Mouse (Mus musculus) thymus, adult 2 months (tissue): ENCODE data around the gene Lrrc4. TPM values are rescaled to one million over a fixed set of nuclear protein-coding genes. Genes with fewer than 3 reads are reported as not detected.

ENCODE experiments used
- DNase-seq: peaks from one replicate; pipeline ENCODE4 v3.0.0; 2021
- H3K27ac ChIP-seq: fragments of 200-500 bp; 2 replicates; pipeline ENCODE4 v1.5.1; 2012; ENCODE audit warnings: low read length, control low read depth; ENCODE audit not compliant: control insufficient read depth, insufficient read depth
- H3K27me3 ChIP-seq: fragments of 200-500 bp; 2 replicates; pipeline ENCODE4 v1.6.1; 2012; ENCODE audit warnings: mild to moderate bottlenecking, low read length, moderate library complexity, mixed read lengths; ENCODE audit not compliant: control insufficient read depth, insufficient read depth
- H3K36me3 ChIP-seq: fragments of 200-500 bp; 2 replicates; pipeline ENCODE4 v1.6.1; 2012; ENCODE audit warnings: mild to moderate bottlenecking, low read length, moderate library complexity; ENCODE audit not compliant: control insufficient read depth, insufficient read depth
- H3K4me1 ChIP-seq: fragments of 200-500 bp; replicated peaks from 2 replicates; pipeline ENCODE4 v1.6.1; 2012; ENCODE audit warnings: low read length; ENCODE audit not compliant: control insufficient read depth, insufficient read depth
- H3K4me3 ChIP-seq: fragments of 200-500 bp; 2 replicates; pipeline ENCODE4 v1.5.1; 2012; ENCODE audit warnings: mild to moderate bottlenecking, low read length, control low read depth, moderate library complexity; ENCODE audit not compliant: control insufficient read depth, insufficient read depth
- CTCF ChIP-seq: fragments of 200-500 bp; IDR thresholded peaks from 2 replicates; pipeline ENCODE4 v1.5.1; 2012; ENCODE audit warnings: mild to moderate bottlenecking, control low read depth, low read length, moderate library complexity, borderline replicate concordance; ENCODE audit not compliant: control insufficient read depth, poor library complexity, insufficient read depth; ENCODE audit errors: extremely low read depth
- POLR2A ChIP-seq: fragments of 200-500 bp; IDR thresholded peaks from 2 replicates; pipeline ENCODE4 v1.6.1; 2012; ENCODE audit warnings: mild to moderate bottlenecking, low read length, control low read depth, moderate library complexity; ENCODE audit not compliant: control insufficient read depth, poor library complexity, insufficient read depth; ENCODE audit errors: extremely low read depth
- WGBS: fragments of 180-500 bp; shearing (Covaris S2); methylation state at CpG from one replicate; pipeline ENCODE4 v1.1.7; 2018; 5-methylcytosine and 5-hydroxymethylcytosine counted together
- polyA plus RNA-seq: library from polyadenylated mRNA; depleted of rRNA; stranded (reverse); fragments of >200 nt; gene quantifications from 2 replicates; pipeline ENCODE4 v1.2.3, GENCODE M21; 2012

The Lrrc4 gene
- polyA plus RNA-seq, 1 experiment: 0.67 TPM

DNA sequence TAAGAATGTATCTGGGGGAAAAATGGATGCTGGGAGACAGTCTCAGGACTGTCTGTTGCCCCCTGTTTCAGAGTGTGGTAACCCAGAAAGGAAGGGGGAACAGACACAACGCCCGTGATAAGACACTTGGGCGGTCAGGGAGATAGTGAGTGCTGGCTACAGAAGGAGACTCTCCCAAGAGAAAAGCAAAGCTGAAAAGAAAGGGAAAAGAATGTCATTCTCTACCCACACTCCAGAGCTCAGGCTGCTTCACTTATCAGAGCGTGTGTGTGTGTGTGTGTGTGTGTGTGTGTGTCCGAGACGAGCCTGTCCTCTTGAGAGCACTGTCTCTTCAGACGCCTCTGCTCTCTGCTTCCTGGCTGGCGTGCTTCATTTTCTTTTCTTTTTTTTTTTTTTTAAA, 45.8 kb downstream of the Lrrc4 start:
- no peaks in the 10 kb centered on the region for H3K27me3 ChIP-seq
- H3K36me3 ChIP-seq: no peaks in the 10 kb centered on the region
- TF ChIP-seq POLR2A (no peak), CTCF (no peak)
- H3K27ac ChIP-seq: no peak overlapping the region
- WGBS: 89% methylated on average over 8 of the region's 8 CpGs
- no peak overlapping the region for H3K4me3 ChIP-seq
- no peak for DNase-seq
- no peaks in the 10 kb centered on the region for H3K4me1 ChIP-seq

DNA sequence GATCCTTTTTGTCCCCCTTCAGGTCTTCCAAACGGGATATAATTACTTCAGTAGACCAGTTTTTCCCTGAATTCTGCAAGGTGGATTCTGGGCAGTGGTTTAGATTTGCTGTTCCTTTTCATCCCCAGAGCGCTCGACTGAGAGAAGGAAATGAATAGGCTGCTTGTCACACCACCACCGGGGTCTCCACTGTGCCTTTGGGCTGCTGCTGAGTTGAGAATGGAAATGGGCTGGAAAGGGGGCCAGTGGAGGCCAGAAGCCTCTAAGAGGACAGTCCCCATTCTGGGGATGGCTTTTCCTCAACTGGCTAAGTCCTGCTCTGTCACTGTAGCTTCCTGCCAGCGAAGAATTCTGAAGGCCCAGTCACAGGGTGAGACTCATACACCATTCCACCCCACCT, 47.6 kb downstream of the Lrrc4 start:
- H3K27me3 ChIP-seq: no peaks in the 10 kb centered on the region
- H3K4me3 ChIP-seq: no peak overlapping the region
- H3K27ac ChIP-seq: no peak overlapping the region
- 93% methylated on average over 5 of the region's 5 CpGs for WGBS
- no peak for TF ChIP-seq POLR2A
- TF ChIP-seq CTCF: no peak
- H3K4me1 ChIP-seq: no peaks in the 10 kb centered on the region
- no peaks in the 10 kb centered on the region for H3K36me3 ChIP-seq
- DNase-seq: no peak

DNA sequence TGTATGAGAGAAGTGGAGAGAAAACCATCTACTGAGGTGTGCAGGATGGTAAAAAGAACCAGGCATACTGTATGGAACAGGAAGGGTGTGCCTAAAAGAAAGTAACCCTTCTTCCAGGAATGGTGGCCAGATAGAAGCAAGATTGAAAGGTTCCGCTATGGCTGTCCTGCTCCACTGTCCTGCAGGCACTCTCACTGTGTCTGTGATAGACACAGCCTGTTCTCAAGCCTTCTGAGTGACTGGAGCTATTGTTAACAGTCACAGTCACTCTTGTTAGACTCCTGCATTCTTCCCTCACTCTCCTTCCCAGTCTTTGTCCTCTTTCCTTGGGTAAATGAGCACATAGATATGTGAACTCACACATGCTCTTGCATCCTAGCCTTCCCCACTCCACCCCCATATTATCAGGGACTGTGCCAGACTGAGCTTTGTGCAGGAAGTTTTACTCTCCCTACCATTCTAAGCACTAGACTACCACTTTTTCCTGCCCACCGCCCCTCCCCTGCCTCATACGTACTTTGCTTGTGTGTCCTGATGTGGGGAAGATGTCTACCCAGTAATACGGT, 48.4 kb downstream of the Lrrc4 start:
- no peaks in the 10 kb centered on the region for H3K4me1 ChIP-seq

DNA sequence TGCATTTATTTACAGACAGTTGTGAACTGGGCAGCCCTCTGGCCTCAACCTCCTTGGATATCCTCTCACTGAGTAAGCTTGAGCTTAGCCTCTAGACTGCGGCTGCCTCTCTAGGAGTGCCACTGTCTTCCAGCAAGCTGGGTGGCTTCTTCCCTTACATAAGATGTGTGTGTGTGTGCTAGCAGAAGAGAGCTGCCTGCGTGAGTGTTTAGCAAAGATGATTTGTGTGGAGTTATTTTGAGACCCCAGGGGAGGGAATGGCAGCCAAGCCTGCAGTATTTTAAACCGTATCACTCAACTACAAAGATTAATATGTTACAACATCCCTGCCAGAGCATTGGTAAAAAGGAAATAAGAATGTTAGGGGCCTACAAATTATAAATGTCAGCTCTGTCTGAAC, 49.9 kb downstream of the Lrrc4 start:
- no peak for DNase-seq
- no peak overlapping the region for H3K27ac ChIP-seq
- WGBS: 94% methylated on average over 3 of the region's 3 CpGs

More for the DNA sequence above, 48.4 kb downstream of the Lrrc4 start:
- no peak overlapping the region for H3K27ac ChIP-seq
- WGBS: 95% methylated on average over 4 of the region's 4 CpGs
- H3K4me3 ChIP-seq: no peak overlapping the region
- no peak for DNase-seq
- H3K36me3 ChIP-seq: no peaks in the 10 kb centered on the region
- TF ChIP-seq CTCF: no peak
- TF ChIP-seq POLR2A: no peak
- no peaks in the 10 kb centered on the region for H3K27me3 ChIP-seq

DNA sequence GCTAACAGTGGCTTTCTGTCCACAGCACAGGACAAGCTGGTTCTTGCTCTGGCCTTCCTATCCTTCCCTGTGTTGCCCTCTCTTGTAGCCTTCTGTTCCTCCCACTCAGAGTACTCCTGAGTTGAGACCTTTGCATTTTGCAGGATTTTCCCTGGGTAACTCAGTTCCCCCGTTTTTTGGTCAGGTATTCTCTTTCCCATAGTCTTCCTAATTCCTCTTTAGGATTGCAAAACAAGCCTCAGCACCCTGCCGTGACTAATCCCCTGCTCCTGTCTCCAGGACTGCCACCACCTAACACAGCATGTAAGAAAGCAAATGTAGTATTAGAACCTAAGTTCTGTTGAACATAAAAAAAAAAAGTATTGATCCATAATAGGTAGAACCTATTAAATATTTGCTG, 60.2 kb downstream of the Lrrc4 start:
- no peaks in the 10 kb centered on the region for H3K36me3 ChIP-seq
- H3K27ac ChIP-seq: no peak overlapping the region
- no peaks in the 10 kb centered on the region for H3K4me1 ChIP-seq
- no peaks in the 10 kb centered on the region for H3K27me3 ChIP-seq
- 88% methylated on average over 2 of the region's 2 CpGs for WGBS
- no peak for DNase-seq
- TF ChIP-seq CTCF (no peak), POLR2A (no peak)
- no peak overlapping the region for H3K4me3 ChIP-seq

More for the DNA sequence above, 49.9 kb downstream of the Lrrc4 start:
- no peaks in the 10 kb centered on the region for H3K27me3 ChIP-seq
- no peak for TF ChIP-seq POLR2A
- TF ChIP-seq CTCF: no peak
- H3K4me3 ChIP-seq: no peak overlapping the region
- H3K4me1 ChIP-seq: no peaks in the 10 kb centered on the region
- no peaks in the 10 kb centered on the region for H3K36me3 ChIP-seq

DNA sequence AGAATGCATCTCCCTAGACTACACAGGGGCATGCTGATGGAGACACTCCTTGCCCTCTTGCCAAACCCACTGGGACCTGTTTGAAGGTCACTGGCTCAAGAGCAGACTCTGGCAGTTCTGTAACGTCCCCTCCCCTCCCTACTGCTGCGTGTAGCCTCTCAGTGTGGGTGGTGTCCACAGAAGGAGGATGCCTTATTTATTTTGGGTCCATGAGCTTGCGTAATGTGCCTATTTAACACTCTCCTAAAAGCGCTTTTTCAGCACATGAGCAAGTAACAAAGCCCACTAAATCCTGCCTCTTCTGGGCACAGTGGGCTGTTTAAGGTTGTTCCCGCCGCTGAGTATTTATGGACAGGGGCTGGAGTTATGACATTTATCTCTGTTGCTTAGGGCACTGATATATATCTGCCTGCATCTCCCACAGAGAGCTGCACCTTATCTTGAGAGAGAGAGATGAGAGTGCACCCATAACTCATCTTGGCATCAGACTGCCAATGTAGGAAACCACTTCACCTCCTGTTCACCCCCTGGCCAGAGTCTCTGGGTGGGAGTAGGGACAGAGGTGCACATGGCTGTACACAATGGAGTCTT, 63.6 kb downstream of the Lrrc4 start:
- no peak overlapping the region for H3K4me3 ChIP-seq
- DNase-seq: no peak
- no peaks in the 10 kb centered on the region for H3K36me3 ChIP-seq
- H3K27ac ChIP-seq: no peak overlapping the region
- 93% methylated on average over 6 of the region's 6 CpGs for WGBS
- H3K27me3 ChIP-seq: no peaks in the 10 kb centered on the region
- H3K4me1 ChIP-seq: no peaks in the 10 kb centered on the region
- TF ChIP-seq POLR2A: no peak
- no peak for TF ChIP-seq CTCF

DNA sequence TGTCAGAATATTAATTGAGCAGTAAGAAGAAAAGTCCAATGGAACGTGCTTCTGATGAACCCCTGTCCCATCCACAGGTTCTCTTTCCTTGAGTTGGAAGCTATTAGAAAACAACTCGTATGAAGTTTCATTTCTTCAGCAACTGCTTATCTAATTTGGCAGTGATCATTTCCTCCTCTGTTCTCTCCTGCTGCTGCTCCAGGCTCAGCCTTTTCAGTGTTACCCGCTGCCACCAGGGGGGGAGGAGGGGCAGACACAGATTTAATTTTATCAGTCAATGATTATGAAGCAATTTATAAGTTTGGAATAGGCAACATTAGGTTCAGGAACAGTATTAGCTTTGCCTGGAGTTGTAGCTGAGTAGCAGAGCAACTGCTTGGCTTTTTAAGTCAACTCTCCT, 64.9 kb downstream of the Lrrc4 start:
- no peak for DNase-seq
- no peak for TF ChIP-seq CTCF
- no peak for TF ChIP-seq POLR2A
- H3K4me3 ChIP-seq: no peak overlapping the region
- H3K27ac ChIP-seq: no peak overlapping the region
- 88% methylated on average over 3 of the region's 3 CpGs for WGBS
- no peaks in the 10 kb centered on the region for H3K4me1 ChIP-seq
- no peaks in the 10 kb centered on the region for H3K27me3 ChIP-seq
- H3K36me3 ChIP-seq: no peaks in the 10 kb centered on the region

DNA sequence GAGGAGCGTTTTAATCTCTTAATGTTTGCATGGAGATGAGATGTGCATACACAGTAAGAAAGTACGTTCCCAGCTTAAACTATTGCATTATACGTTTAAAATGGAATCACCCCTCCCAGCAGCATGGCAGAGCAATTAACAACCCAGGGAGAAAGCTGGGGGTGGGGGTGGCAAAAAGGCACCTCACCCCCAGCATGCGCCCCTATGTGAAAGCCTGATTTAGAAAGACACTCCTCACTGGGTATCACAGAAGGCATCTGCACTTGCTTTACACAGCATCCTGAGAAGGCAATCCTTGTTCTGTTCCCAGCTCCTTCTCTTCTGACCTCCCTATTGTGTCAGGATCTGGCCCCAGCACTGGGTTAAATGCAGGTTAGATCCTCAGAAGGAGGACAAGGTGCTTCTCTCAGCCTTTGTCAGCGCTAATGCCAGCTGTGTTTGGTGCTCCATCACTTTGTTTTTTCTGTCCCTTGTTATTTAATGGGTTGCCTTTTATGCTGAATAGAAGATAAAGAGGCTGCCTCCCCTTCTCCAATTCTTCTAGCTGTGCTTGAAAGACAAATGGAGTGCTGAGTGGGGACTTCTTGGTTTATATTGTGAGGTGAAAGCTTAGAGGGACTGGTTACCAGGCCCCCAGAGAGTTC, 69.3 kb downstream of the Lrrc4 start:
- WGBS: 97% methylated on average over 5 of the region's 5 CpGs
- TF ChIP-seq CTCF (no peak), POLR2A (no peak)
- H3K36me3 ChIP-seq: no peaks in the 10 kb centered on the region

More for the DNA sequence above, 69.3 kb downstream of the Lrrc4 start:
- Histone ChIP-seq H3K27me3 (no peaks in the 10 kb centered on the region), H3K4me1 (no peaks in the 10 kb centered on the region), H3K4me3 (no peak overlapping the region), H3K27ac (no peak overlapping the region)
- DNase-seq: no peak
